Mouse (Mus musculus) heart, embryonic 13.5 days (tissue): ENCODE results near the gene Nfkb1. TPM values are rescaled to one million over a fixed set of nuclear protein-coding genes. Genes with fewer than 3 reads are reported as not detected.

ENCODE experiments used
- ATAC-seq: fragments of 200-750 bp; cut with Nextera tagmentation; 2 replicates; pipeline ENCODE4 v1.8.0; 2017; ENCODE audit warnings: moderate TSS enrichment; ENCODE audit not compliant: insufficient number of reproducible peaks, low FRiP score, low TSS enrichment; ENCODE audit errors: extremely low read depth
- H3K27ac ChIP-seq: fragments of 300-500 bp; sonication (generic); replicated peaks from 2 replicates; pipeline ENCODE4 v1.5.1; 2015; ENCODE audit warnings: moderate library complexity, mild to moderate bottlenecking, inconsistent platforms
- H3K27me3 ChIP-seq: fragments of 300-500 bp; sonication (generic); replicated peaks from 2 replicates; pipeline ENCODE4 v1.6.1; 2015; ENCODE audit warnings: mild to moderate bottlenecking, inconsistent platforms
- H3K36me3 ChIP-seq: fragments of 300-500 bp; sonication (generic); 2 replicates; pipeline ENCODE4 v1.6.1; 2015; ENCODE audit warnings: mild to moderate bottlenecking, inconsistent platforms
- H3K4me1 ChIP-seq: fragments of 300-500 bp; sonication (generic); 2 replicates; pipeline ENCODE4 v1.6.1; 2015; ENCODE audit warnings: inconsistent platforms
- H3K4me2 ChIP-seq: fragments of 300-500 bp; sonication (generic); 2 replicates; pipeline ENCODE4 v1.6.1; 2015; ENCODE audit warnings: inconsistent platforms, mild to moderate bottlenecking, moderate library complexity
- H3K4me3 ChIP-seq: fragments of 300-500 bp; sonication (generic); 2 replicates; pipeline ENCODE4 v1.5.1; 2015; ENCODE audit warnings: moderate library complexity, mild to moderate bottlenecking, inconsistent platforms
- H3K9ac ChIP-seq: fragments of 300-500 bp; sonication (generic); 2 replicates; pipeline ENCODE4 v1.6.1; 2015; ENCODE audit warnings: inconsistent platforms, mild to moderate bottlenecking, moderate library complexity
- H3K9me3 ChIP-seq: fragments of 300-500 bp; sonication (generic); 2 replicates; pipeline ENCODE4 v1.6.1; 2016; ENCODE audit warnings: inconsistent platforms
- WGBS: fragments of 180-500 bp; shearing (Covaris S2); methylation state at CpG from one replicate; pipeline ENCODE4 v1.1.7; 2015; ENCODE audit warnings: mixed read lengths; 5-methylcytosine and 5-hydroxymethylcytosine counted together
- polyA plus RNA-seq: library from polyadenylated mRNA; unstranded; fragments of >200 nt; fragmentation: Nextera tagmentation; extraction: Ambion mirVana; gene quantifications from 2 replicates; pipeline ENCODE4 v1.2.1, GENCODE M21; 2015

The Nfkb1 gene
- polyA plus RNA-seq, 1 experiment from 2014 or later = 13.7 TPM

DNA sequence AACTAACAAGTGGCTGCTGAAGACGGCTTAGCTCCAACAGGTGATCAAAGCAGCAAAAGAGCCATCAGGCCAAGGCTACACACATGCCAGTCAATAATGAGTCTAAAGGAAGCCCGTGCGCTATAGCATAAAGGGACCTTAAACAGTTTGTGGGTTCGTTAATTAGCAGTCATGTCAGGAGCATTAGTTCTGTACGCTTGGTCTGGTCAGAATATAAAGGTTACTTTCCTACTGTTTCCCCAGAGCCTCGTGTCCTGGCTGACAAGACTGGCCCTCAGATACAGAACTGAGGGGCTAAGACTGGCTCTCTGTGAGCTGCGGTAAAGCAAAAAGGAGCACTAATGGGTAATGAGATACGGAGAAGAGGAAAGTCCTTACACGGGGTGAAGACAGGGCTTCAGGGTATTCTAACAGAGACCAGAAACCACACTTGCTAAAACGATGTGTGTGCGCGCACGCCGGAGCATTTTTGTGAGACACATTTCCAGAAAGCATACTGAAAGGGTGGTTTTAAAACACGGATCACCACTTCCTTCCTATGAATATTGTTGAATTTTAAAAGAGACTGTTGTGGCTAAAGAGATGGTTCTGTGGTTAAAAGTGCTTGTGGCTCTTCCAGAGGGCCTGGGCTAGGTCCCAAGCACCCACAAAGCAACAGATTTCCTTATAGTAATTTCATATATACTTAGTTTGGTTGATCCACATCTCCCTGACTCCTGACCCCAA is 29.0 kb downstream of the Nfkb1 start:
- no peak overlapping the region for H3K9ac ChIP-seq
- H3K4me1 ChIP-seq = no peaks in the 10 kb centered on the region
- H3K27ac ChIP-seq = no peak overlapping the region
- H3K4me2 ChIP-seq = no peak overlapping the region
- 84% methylated on average over 15 of the region's 15 CpGs for WGBS
- no peaks in the 10 kb centered on the region for H3K9me3 ChIP-seq
- no peaks in the 10 kb centered on the region for H3K27me3 ChIP-seq
- no peak for ATAC-seq
- no peak overlapping the region for H3K4me3 ChIP-seq
- H3K36me3 ChIP-seq = peaks cover 84% of the 10 kb centered on the region

DNA sequence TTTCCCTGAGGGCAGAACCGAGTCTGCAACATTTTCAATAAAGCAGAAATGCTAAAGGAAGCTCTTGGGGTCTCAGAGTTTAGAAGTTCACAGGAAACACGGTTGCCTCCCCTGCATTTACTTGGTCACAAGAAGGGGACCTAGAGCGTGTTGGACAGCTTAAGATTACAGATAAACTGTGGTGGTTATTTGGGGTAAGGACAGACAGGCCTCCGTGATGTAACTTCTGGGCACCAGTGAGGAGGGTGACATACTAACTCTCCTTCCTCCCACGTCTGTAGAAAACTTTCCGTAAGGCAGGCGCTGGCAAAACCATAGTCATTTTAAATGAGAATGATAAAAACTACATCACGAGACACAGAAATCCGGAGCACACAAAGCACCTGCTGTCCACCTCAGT is 29.6 kb downstream of the Nfkb1 start:
- Histone ChIP-seq H3K9me3 (no peaks in the 10 kb centered on the region), H3K27me3 (no peaks in the 10 kb centered on the region), H3K27ac (no peak overlapping the region), H3K4me2 (no peak overlapping the region), H3K4me3 (no peak overlapping the region), H3K4me1 (no peaks in the 10 kb centered on the region), H3K36me3 (peaks cover 82% of the 10 kb centered on the region), H3K9ac (no peak overlapping the region)
- WGBS = 79% methylated on average over 9 of the region's 9 CpGs
- no peak for ATAC-seq

DNA sequence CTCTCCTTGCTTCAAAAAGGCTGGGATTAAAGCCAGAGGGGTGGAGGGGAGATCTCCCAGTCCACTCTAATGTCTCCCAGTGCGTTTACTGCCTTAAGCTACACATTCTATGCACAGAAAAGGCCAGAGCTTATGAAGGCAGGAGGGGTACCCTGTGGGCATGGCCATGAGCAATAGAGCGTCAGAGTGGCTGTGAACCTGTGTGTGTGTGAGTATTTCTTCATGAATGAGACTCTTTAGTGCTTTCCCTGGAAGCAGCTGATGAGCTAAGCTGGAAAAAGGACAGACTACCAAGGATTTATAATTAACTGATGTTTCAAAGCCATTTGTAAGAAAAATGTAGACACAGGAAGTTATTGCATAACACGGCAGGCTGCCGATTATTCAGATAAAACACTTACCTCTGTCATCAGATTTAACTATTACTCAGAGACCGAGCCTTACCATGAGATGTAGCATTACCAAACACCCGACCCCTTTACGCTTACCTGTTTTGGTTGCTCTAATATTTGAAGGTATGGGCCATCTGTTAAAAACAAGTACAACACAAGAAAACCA is 32.7 kb downstream of the Nfkb1 start:
- Histone ChIP-seq H3K9ac (no peak overlapping the region), H3K36me3 (peaks cover 86% of the 10 kb centered on the region), H3K4me2 (no peak overlapping the region), H3K4me3 (no peak overlapping the region), H3K4me1 (peaks cover 2% of the 10 kb centered on the region; the same call in 1 of the 2 replicates), H3K27ac (no peak overlapping the region), H3K9me3 (no peaks in the 10 kb centered on the region), H3K27me3 (no peaks in the 10 kb centered on the region)
- ATAC-seq = no peak
- WGBS = 73% methylated on average over 7 of the region's 7 CpGs

DNA sequence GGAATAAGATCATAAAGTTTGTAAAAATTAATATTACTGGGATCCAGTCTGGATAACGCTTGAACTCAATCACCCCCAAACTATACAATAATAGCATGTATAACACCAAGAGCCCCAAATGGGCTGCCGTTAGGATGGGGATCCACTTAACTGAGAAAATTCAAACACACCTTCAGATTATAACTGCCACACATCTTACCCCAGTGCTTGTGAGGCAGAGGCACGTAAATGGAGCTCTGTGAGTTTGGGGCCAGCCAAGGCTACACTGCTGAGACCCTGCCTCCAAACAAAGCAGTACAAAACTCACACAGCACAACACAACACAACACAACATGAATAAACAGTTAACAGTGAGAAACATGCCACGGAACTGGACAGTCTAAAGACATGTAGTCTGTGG is 35.2 kb downstream of the Nfkb1 start:
- Histone ChIP-seq H3K27me3 (no peaks in the 10 kb centered on the region), H3K4me3 (no peak overlapping the region), H3K4me2 (no peak overlapping the region), H3K36me3 (peaks cover 84% of the 10 kb centered on the region), H3K9me3 (no peaks in the 10 kb centered on the region), H3K4me1 (peaks cover 6% of the 10 kb centered on the region; the same call in 1 of the 2 replicates), H3K27ac (no peak overlapping the region), H3K9ac (no peak overlapping the region)
- no peak for ATAC-seq
- WGBS = 88% methylated on average over 4 of the region's 4 CpGs

DNA sequence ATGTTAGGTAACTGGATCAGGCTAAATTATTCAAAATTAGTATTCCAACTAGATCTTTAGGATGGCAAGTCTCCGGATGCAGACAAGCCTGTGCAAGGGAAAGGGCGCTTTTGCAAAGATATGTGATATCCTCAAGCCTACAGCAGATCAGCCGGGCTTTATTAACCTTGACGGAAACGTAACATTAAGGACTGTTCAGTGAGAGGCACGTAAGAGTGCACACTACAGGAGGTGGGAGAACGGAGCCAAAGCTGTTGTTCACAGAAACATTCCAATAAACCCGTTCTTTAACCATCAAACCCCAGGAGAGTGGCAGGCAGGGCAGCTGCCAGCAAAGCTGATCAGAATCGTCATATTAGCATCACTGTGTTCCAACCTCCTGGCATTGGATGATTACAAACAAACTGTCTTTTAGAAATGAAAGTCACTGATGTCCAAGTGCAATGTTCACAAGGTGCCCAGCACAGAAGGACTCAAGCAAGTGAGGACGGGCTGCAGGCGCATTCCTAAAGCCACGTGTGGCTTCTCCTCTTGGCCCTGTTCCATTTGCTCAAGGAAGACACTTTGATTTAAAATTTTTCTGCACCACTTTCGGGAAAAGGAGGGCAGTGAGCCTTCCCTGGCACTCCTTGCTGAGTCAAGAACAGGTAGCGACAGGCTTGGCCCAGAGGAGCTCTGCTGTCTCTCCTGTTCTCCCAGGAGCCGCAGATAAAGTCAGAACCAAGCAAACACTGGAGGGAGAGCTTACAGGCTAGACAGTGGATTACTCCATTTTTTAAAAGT is 40.4 kb downstream of the Nfkb1 start:
- Histone ChIP-seq H3K9ac (no peak overlapping the region), H3K4me3 (no peak overlapping the region), H3K36me3 (peaks cover 88% of the 10 kb centered on the region), H3K9me3 (no peaks in the 10 kb centered on the region), H3K27ac (no peak overlapping the region), H3K4me2 (no peak overlapping the region), H3K4me1 (peaks cover 9% of the 10 kb centered on the region; the same call in 1 of the 2 replicates), H3K27me3 (no peaks in the 10 kb centered on the region)
- WGBS = 74% methylated on average over 15 of the region's 15 CpGs
- no peak for ATAC-seq

DNA sequence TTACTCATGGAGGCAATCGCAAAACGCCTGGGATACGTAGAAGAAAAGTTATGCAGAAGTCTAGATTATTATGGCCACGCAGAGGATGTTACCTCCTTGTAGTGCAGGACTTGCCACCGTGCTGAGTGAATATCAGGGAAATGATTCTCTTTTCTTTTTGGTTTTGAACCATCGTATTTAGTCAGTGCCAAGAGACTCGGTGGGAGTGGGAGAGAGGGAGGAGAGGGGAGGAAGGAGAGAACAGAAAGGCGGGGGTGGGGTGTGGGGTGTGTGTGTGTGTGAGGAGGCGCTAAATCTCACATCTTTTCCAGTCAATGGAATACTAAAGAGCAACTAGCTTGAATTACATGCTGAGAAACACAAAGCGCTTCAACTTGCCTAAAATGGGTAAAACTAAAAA is 41.5 kb downstream of the Nfkb1 start:
- Histone ChIP-seq H3K4me3 (no peak overlapping the region), H3K27me3 (no peaks in the 10 kb centered on the region), H3K4me2 (no peak overlapping the region), H3K36me3 (peaks cover 89% of the 10 kb centered on the region), H3K27ac (no peak overlapping the region), H3K4me1 (peaks cover 9% of the 10 kb centered on the region; the same call in 1 of the 2 replicates), H3K9me3 (no peaks in the 10 kb centered on the region), H3K9ac (no peak overlapping the region)
- WGBS = 75% methylated on average over 10 of the region's 10 CpGs
- ATAC-seq = no peak

DNA sequence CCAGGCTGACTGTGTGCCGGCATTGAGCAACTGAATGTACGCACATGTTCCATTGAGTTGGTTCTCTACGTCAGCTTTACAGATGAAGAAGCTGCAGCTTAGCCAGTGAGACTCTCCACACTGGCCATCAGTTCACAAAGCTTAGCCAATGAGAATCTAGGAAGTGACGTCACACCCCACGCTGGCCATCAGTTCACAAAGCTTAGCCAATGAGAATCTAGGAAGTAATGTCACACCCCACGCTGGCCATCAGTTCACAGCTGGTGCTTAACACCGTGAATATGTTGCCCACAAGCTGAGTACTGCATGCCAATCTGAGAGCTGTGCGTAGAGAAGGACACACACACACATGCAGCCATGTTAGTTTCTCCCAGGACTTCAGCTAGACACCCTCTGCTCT is 42.8 kb downstream of the Nfkb1 start:
- no peaks in the 10 kb centered on the region for H3K27me3 ChIP-seq
- no peak for ATAC-seq
- no peak overlapping the region for H3K4me2 ChIP-seq
- no peak overlapping the region for H3K27ac ChIP-seq
- WGBS = 83% methylated on average over 8 of the region's 8 CpGs
- no peak overlapping the region for H3K9ac ChIP-seq
- peaks cover 7% of the 10 kb centered on the region; the same call in 1 of the 2 replicates for H3K4me1 ChIP-seq
- H3K9me3 ChIP-seq = no peaks in the 10 kb centered on the region
- H3K36me3 ChIP-seq = peaks cover 90% of the 10 kb centered on the region
- no peak overlapping the region for H3K4me3 ChIP-seq

DNA sequence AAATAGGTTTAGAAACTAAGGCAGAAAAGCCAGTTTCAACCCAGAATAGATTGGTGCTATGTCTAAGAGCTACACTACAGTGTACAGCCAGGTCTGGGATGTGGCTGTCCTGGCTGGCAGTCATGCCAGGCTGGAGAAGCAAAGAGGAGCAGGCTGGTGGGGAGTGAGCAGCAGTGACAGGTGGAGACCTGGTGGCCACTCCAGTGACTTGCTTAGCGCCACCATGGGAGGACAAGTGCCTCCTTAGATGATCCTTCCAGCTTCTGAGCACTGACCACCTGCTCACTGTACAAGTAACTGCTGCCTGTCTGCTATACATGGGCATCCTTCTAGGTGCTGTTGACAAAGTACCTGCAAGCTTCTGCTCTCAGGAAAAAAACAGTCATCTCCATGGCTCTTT is 44.7 kb downstream of the Nfkb1 start:
- Histone ChIP-seq H3K9me3 (no peaks in the 10 kb centered on the region), H3K27me3 (no peaks in the 10 kb centered on the region), H3K4me1 (peaks cover 19% of the 10 kb centered on the region), H3K27ac (no peak overlapping the region), H3K4me3 (no peak overlapping the region), H3K36me3 (peaks cover 78% of the 10 kb centered on the region), H3K9ac (no peak overlapping the region), H3K4me2 (no peak overlapping the region)
- ATAC-seq = no peak
- WGBS = 76% methylated on average over 1 of the region's 1 CpGs

DNA sequence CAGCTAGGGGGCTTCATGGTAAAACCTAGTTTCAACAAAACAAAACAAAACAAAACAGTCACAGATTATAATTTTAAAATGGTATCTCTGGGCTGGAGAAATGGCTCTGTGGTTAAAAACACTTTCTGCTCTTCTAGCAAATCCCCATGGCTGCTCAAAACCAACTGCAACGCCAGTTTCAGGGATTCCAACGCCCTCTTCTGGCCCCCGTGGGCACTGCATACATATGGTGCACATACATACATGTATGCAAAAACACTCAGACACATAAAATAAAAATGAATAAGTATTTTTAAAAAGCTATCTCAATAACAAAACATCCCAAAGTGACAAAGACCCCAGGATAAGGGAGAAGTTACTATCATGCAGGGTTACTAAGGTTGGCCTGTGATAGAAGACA is 46.4 kb downstream of the Nfkb1 start:
- ATAC-seq = no peak
- H3K4me3 ChIP-seq = no peak overlapping the region
- H3K4me2 ChIP-seq = no peak overlapping the region
- no peaks in the 10 kb centered on the region for H3K9me3 ChIP-seq
- peaks cover 29% of the 10 kb centered on the region for H3K4me1 ChIP-seq
- H3K9ac ChIP-seq = no peak overlapping the region
- H3K27me3 ChIP-seq = no peaks in the 10 kb centered on the region
- peaks cover 69% of the 10 kb centered on the region for H3K36me3 ChIP-seq
- WGBS = 85% methylated on average over 3 of the region's 3 CpGs
- H3K27ac ChIP-seq = no peak overlapping the region

DNA sequence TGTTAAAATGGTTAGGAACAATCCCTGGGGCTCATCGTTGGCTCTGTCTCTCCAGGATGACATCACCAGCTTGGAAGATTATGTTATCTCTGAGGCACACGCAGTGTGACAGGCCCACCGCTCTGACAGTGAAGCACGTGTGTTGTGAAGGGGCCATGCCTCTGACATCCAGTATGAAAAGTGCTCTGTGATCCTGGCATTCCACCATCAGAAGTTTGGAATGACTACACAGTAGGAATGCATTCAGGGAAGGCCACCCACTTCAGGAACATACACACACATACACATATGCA is 49.8 kb downstream of the Nfkb1 start:
- H3K27me3 ChIP-seq = no peaks in the 10 kb centered on the region
- H3K4me1 ChIP-seq = peaks cover 43% of the 10 kb centered on the region
- H3K9me3 ChIP-seq = no peaks in the 10 kb centered on the region
- H3K4me3 ChIP-seq = no peak overlapping the region
- peak overlapping the region; percentile 24 for H3K4me2 ChIP-seq
- 2% methylated on average over 4 of the region's 4 CpGs for WGBS
- H3K36me3 ChIP-seq = peaks cover 49% of the 10 kb centered on the region
- H3K9ac ChIP-seq = no peak overlapping the region
- peak; percentile 67 for ATAC-seq
- H3K27ac ChIP-seq = peak overlapping the region; percentile 88

DNA sequence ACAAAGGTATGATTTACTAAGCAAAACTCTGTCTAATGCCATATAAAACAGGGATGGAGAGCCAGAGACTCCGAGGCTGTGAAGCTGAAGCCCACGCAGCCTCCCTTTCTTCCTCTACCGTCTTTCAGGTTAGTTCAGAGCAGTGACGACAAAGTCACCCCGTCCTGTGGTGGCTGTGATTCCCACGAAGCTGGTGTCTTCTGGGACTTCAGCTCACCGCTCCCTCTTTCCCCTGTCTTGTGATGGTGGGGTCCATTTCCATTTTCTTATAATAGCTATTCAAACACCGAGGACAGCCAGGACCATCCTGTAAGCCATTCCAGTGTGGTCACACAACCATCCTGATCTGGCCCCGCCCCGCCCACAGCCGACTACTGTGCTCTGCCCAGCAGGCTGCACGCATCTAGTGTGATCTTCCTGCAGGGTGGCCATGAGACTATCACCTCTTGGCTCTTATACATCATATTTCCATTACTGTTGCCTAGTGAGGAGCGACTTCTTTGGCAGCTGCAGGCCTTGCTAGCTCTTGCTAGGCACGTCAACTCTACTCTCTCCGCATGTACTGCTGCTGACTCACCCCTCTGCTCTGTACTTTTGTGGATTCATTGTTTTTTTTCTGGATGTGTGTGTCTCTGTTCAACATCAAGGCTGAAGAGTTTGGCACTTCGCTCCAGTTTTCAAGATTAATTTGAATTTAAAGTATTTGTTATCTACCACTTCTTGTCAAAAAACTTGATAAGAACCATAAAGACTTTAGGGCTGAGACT is 50.3 kb downstream of the Nfkb1 start:
- Histone ChIP-seq H3K4me1 (peaks cover 49% of the 10 kb centered on the region), H3K27ac (peak overlapping the region; percentile 88), H3K4me3 (no peak overlapping the region), H3K4me2 (peak overlapping the region; percentile 24), H3K27me3 (no peaks in the 10 kb centered on the region), H3K36me3 (peaks cover 45% of the 10 kb centered on the region), H3K9ac (peak overlapping the region; percentile 40; the same call in 1 of the 2 replicates), H3K9me3 (no peaks in the 10 kb centered on the region)
- ATAC-seq = peak; percentile 70
- WGBS = 50% methylated on average over 16 of the region's 16 CpGs
